8 mouse cellular contexts compared by ENCODE assay signal in the genomic region with DNA sequence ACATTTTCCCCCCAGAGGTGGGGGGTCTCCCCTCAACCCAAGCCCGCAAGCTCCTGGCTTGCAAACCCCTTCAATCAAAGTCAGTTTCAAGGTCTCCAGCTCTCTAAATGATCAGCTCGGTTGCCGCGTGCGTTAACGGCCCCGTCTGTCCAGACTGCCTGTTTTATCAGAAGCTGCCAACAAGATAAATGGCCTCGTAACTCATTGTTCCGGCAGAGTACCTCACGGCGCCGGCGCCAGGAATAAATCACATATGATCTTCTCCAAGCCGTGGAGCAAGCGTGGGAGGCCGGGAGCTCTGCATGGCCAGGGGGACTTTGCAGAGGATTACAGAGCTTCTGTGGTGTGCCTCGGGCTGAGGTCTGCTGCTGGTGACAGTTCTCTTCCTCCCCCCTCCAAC.
DNase-seq lines count a peak whose midpoint lies in the region; ATAC-seq lines count a peak whose summit lies in the region.

No protein-coding gene starts in this region.

- H3K36me3 ChIP-seq in forebrain, embryonic 13.5 days (ENCODE audit: poor library complexity, severe bottlenecking): no peaks in the 10 kb centered on the region
- H3K36me3 ChIP-seq in limb, embryonic 10.5 days: no peaks in the 10 kb centered on the region

- H3K4me2 ChIP-seq in forebrain, embryonic 13.5 days: no peak overlapping the region

- intact Hi-C loops in heart, postnatal 25 days (cut with DNase I): loop anchor here (5.0 kb wide), 4 partner anchors 47 to 247 kb away; no protein-coding TSS in a partner anchor

- WGBS in forebrain, embryonic 13.5 days: 49% methylated on average over 17 of the region's 17 CpGs
- WGBS in limb, embryonic 10.5 days: 15% methylated on average over 17 of the region's 17 CpGs

- ATAC-seq in forebrain, embryonic 13.5 days: no peak
- no peak for ATAC-seq in cerebellum, adult (ENCODE audit: insufficient number of reproducible peaks, low FRiP score, low TSS enrichment)

- no peaks in the 10 kb centered on the region for H3K9me3 ChIP-seq in forebrain, embryonic 13.5 days (replicated peaks)
- H3K9me3 ChIP-seq in limb, embryonic 10.5 days (replicated peaks): no peaks in the 10 kb centered on the region

- no peak overlapping the region for H3K4me3 ChIP-seq in forebrain, embryonic 13.5 days
- no peak overlapping the region for H3K4me3 ChIP-seq in limb, embryonic 10.5 days

- H3K27me3 ChIP-seq in forebrain, embryonic 13.5 days: no peaks in the 10 kb centered on the region
- peaks cover 5% of the 10 kb centered on the region; the same call in 1 of the 2 replicates for H3K27me3 ChIP-seq in limb, embryonic 10.5 days (ENCODE audit: low read depth, poor library complexity, severe bottlenecking)

- peaks cover 46% of the 10 kb centered on the region for H3K4me1 ChIP-seq in forebrain, embryonic 13.5 days
- peaks cover 38% of the 10 kb centered on the region for H3K4me1 ChIP-seq in limb, embryonic 10.5 days

- DNase-seq in heart, adult 18-20 months: peak; percentile 54 to 59
- no peak for DNase-seq in heart, postnatal 25 days (ENCODE audit: low spot score)
- DNase-seq in MN1 (ENCODE audit: low spot score): peak; percentile 77
- DNase-seq in limb, embryonic 10.5 days (ENCODE audit: low spot score): peak; percentile 66
- no peak for DNase-seq in right cerebral cortex, adult 2 months (ENCODE audit: low spot score in 2 of 2)
- no peak for DNase-seq in spleen, postnatal 4 days (ENCODE audit: low spot score in 2 of 2)

- no peak overlapping the region for H3K9ac ChIP-seq in forebrain, embryonic 13.5 days

- H3K27ac ChIP-seq in forebrain, embryonic 13.5 days: peak overlapping the region; percentile 52
- H3K27ac ChIP-seq in limb, embryonic 10.5 days: no peak overlapping the region

Comparison
In these comparisons a context has a peak if more than half of its experiments do, and no peak if none do; other contexts are left out.
1. DNase-seq: peak in heart, adult 18-20 months (2 of 2), MN1 (single experiment) and limb, embryonic 10.5 days (single experiment); none in heart, postnatal 25 days (single experiment), right cerebral cortex, adult 2 months (0 of 2) and spleen, postnatal 4 days (0 of 2).